Mouse (Mus musculus): ENCODE measurements around the gene Tmem8.

Gene Tmem8

DNA sequence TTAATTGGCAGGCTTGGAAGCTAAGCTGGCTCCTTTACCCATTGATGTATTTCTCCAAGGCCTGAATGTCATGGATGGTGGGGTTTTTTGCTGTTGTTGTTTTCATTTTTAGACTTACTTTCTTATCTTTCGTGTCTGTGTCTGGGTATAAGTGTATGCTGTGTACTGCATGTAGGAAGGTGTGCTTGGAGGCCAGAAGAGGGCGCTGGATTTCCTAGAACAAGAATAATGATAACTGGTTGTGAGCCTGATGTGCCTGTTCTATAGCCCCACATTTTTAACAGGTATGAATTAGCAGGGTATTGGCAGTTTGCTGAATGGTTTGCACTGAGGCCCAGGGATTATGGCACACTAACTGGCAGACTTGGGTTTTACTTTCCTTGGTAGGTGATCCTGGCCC lies 36.0 kb downstream of the Tmem8 start:
- DNase-seq = no peak

DNA sequence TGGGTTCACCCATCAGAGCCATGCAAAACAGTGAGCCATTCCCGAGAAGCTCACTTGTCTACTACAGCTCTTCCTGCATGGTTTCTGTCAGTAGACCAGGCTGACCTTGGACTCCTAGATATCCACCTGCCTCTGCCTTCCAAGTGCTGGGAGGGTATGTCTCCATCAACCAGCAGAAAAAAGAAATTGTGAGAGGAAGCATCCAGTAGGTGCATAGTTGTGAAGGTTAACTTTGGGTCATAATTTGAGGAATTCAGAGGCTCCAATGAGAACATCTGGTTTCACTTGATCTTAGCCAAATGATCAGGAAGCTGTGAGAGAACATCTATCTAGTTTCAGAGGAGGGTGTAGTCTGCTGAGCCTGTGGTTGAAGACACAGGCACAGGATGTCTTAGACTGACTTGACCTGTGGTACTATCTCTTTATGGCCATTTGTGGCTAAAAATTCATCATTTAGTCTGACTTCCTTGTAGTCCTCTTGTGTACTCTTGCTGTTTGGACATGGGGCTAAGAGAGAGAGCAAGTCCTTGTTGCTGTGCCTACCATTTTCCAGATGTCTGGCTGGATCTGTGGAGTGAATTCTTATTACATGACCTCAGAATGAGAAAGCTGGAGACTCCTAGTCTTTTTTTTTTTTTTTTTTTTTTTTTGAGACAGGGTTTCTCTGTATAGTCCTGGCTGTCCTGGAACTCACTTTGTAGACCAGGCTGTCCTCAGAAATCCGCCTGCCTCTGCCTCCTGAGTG lies 39.0 kb downstream of the Tmem8 start:
- no peak for DNase-seq

DNA sequence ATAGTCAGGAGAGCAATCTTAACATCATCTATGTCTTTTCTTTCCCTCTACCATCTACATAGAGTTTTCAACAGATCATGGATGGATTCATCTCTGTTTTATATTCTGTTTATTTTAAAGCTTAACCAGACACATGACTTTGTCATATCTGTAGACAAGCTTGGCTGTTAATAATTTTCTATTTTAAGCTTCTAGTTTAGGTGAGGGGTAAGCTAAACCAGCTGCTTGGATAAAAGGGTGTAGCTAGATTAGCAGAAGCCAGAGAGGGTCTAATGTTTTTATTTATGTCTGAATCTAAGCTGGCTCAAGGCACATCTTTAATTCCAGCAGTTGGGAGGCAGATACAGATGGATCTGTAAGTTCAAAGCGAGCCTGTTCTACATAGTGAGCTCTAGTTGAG lies 49.6 kb downstream of the Tmem8 start:
- peak; percentile 19 for DNase-seq

DNA sequence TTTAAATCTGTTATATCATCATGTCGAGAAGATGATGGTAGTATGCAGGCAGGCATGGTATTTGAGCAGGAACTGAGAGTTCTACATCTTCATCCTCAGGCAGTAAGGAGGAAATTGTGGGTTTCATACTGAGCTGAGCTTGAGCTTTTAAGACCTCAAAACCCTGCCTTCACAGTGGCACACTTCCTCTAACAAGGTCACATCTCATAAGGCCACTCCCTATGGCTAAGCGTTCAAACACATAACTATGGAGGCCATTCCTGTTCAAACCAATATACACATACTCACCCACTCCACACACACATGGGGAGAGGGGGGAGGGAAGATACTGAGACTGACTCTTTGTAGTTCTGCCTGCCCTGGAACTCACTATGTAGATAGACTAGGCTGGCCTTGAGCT lies 54.9 kb downstream of the Tmem8 start:
- DNase-seq = no peak

All from lung, postnatal 10 days (tissue).